Mouse (Mus musculus) midbrain, embryonic 11.5 days (tissue): ENCODE results near the gene Ptpn13. TPM values are rescaled to one million over a fixed set of nuclear protein-coding genes. Genes with fewer than 3 reads are reported as not detected.

Source experiments
- polyA plus RNA-seq: library from polyadenylated mRNA; unstranded; fragments of >200 nt; fragmentation: Nextera tagmentation; extraction: Ambion mirVana; gene quantifications from 2 replicates; pipeline ENCODE4 v1.2.1, GENCODE M21; 2014

The Ptpn13 gene
- polyA plus RNA-seq, 1 experiment from 2014 or later, result 18.1 TPM

Other genes starting within 250 kb of the Ptpn13 start
- 47.6 and 55.8 TPM in 2 replicates for gene Mapk10, start 213.9 kb upstream of the Ptpn13 start, polyA plus RNA-seq
- 0.08 and 0.10 TPM in 2 replicates for gene Slc10a6, start 204.2 kb downstream of the Ptpn13 start, polyA plus RNA-seq
- 0.25 TPM in 1 of 2 replicates, not detected in the other for gene 1700016H13Rik, start 230.8 kb downstream of the Ptpn13 start, polyA plus RNA-seq